Mouse (Mus musculus) heart, adult 11 months (tissue): ENCODE measurements around the gene Mapkapk2.
A peak's percentile ranks its signal among the peaks of the same experiment; 100 is the strongest.

Experiments
- DNase-seq: peaks from one replicate; pipeline ENCODE4 v3.0.0; 2022

The Mapkapk2 gene

DNA sequence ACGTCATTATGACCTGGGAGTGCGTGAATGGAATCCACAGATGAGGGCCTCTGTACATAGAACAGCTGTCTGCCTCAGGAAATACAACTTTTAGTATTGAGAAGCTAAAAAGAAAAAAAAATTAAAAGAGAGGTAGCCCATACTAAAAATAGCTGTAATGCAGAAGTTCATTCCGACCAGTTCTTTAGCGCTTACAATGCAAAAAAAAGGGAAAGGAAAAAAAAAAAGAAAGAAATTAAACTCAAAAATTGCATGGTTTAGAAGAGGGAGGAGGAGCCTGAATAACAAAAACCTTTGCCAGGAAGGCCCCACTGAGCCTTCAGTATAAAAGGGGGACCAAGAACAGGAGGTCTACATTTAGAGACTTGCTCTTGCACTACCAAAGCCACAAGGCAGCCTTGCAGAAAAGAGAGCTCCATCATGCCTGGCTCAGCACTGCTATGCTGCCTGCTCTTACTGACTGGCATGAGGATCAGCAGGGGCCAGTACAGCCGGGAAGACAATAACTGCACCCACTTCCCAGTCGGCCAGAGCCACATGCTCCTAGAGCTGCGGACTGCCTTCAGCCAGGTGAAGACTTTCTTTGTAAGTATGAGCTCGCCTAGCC, 78.0 kb downstream of the Mapkapk2 start, which contains the start of gene Il10:
TSS of gene Il10 (plus strand) at position 354 of the 607 bp plus-strand sequence.
- peak; percentile 80 for DNase-seq

DNA sequence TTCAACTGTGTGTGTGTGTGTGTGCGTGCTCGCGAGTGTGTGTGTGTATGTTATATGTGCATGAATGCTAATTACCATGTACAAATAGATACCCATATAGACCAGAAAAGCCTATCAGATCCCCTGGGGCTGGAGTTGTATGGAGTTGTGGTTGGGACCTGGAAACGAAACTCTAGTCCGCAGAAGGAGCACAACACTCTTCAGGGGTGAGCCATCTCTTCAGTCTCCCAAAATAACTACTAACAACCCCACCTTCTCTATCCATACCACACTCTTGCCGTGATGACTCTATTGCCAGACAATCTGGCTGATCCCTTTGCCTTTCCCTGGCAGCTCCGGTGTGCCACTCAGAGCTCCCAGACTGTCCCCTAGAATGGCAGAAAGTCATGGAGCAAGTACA, 81.7 kb downstream of the Mapkapk2 start:
- no peak for DNase-seq

DNA sequence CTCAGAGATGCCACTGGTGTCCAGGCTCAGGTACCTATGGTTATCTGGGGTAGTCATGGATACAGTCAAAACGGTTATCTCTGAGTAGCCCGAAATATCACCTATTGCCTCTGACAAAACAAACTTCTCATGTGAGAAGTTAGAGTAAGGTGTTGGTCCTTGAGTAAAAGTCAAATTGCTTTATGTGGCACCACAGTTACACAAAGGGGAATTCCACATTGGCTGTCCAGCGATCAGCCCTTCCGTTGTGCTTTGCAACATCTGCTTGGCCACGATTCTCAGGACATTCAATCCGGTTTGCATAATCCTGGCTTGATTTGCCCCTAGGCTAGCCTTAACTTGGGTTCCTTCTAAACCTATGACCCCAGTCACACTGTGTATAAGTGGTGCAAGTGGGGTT, 82.3 kb downstream of the Mapkapk2 start:
- DNase-seq = no peak

DNA sequence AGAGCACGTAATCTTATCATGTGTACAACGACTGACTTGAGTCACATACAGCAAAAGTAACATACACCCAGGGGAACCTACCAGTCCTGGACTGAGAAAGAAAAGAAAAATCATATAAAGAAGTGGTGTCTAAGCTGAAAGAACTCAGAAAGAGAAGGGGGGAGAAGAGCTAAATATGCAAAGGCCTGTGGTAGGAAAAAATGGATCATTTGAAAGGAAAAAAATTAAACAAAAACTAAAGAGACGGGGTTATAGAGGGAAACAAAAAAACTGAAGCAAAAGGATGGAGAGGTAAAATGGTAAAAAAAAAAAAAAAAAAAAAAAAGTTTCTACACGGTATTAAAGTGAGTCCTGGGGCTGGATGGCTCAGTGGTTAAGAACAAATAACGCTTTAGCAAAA, 83.7 kb downstream of the Mapkapk2 start:
- DNase-seq = no peak

DNA sequence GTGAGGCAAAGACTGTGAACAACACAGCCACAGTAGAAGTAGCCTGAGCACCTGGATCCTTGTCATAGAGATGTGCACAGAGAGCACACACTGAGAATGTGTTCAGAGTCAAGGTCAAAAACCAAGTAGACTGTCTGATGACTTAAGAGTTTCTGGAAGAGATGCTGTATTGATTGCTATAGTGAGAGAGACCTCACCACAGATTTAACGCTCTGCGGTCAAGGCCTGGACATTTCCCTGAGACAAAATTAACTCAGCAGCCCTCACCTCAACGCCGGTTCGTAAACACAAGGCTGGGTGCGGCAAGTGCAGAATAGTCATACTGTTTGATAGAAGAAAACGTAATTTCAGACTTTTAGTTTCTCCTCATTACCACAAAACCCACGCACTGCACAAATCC, 85.1 kb downstream of the Mapkapk2 start:
- DNase-seq = no peak

DNA sequence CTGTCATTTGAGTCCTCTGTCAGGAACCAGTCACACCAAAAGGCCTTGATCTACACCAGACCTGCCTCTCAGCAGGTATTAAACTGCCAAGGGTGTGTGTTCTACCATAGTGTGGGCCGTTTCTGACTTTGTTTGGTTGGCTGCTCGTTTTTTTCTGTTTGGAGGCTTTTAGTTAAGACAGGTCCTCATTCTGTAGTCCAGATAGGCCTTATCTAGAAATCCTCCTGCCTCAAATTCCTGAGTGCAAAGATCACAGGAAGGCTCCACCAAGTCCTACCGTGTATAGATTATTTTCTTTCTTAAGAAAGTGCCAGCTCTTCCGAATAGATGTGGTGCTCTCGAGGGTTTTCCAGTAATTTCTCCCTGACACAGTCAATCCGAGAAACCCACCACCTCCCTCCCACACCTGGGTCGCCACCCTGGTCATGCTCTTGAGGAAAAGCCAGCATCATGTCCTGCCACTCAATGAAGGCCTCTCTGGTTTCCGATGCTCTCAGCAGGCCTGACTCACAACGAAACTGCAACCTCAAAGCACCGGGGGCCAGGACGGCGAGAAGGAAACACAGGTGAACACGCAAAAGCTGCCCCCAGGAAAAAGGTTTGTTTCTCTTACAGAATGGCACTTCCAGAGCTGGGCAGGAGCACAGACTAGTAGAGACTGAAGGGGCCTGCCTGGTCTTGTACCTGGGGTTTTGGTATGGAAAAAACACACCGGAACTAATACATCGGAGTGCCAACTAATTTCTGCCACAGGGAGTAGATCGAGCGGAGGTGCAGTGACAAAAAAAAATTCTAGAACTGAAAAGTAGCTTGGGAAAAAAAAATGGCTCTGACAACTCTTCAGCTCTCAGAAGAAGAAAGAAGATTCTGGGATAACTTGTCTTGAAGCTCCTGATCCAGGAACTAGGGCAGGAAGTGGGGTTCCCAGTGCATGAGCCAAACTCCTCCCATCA, 87.1 kb downstream of the Mapkapk2 start:
- DNase-seq = no peak

DNA sequence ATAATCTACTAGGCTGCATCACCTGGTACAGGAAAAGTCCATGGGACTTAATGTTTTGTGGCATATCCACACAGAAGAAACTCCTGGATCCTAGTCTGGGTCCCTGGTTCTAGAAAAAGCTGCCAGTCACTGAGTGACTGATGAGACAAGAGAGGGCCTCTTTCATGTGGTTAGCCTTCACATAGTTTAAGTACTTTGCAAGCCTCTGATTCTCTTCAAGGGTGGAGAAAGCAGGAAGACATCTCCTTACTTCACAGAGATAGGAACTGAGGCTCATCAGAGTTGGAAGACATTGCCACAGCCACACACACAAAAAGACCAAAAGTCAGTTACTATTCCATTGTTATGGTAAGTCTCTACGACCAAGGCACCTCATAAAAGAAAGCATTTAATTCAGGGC, 91.6 kb downstream of the Mapkapk2 start:
- DNase-seq = no peak
